Mouse (Mus musculus): ENCODE measurements around the gene Ttc22.

GRCm38 (mm10) chr4:106665269-106665668, 43.0 kb downstream of the Ttc22 start:
- TF ChIP-seq CTCF (IDR thresholded peaks at IDR 0.05 in 2 of 3, conservative IDR thresholded peaks at IDR 0.05 in 1 of 3; ENCODE audit: control insufficient read depth in 1 of 3, insufficient read depth in 1 of 3, low read depth in 2 of 3, low read length in 3 of 3, poor library complexity in 1 of 3, severe bottlenecking in 1 of 3): no peak
- TF ChIP-seq BHLHE40 (IDR thresholded peaks at IDR 0.05; ENCODE audit: borderline replicate concordance, low read depth, low read length): no peak
- no peak for TF ChIP-seq JUND (IDR thresholded peaks at IDR 0.05; ENCODE audit: low read depth, low read length)
- 0 out of 4 replicates have a peak, but pooled peaks of 1 of the 2 experiments have one; percentile 11 for TF ChIP-seq POLR2A (IDR thresholded peaks at IDR 0.05; ENCODE audit: control insufficient read depth in 1 of 2, insufficient read depth in 1 of 2, low read depth in 1 of 2, low read length in 2 of 2, poor library complexity in 1 of 2)
- TF ChIP-seq MAFK (IDR thresholded peaks at IDR 0.05; ENCODE audit: borderline replicate concordance, low read depth, low read length): no peak
- no peak for TF ChIP-seq ZC3H11A (IDR thresholded peaks at IDR 0.05; ENCODE audit: low read depth, low read length)
- TF ChIP-seq SIN3A (IDR thresholded peaks at IDR 0.05; ENCODE audit: low read length): no peak
- no peak for TF ChIP-seq MYC (IDR thresholded peaks at IDR 0.05; ENCODE audit: low read depth, low read length)
- TF ChIP-seq USF2 (IDR thresholded peaks at IDR 0.05; ENCODE audit: borderline replicate concordance in 1 of 2, insufficient read depth in 1 of 2, low read depth in 1 of 2, low read length in 2 of 2): no peak
- TF ChIP-seq EP300 (IDR thresholded peaks at IDR 0.05; ENCODE audit: low read depth in 1 of 2, low read length in 2 of 2): no peak
- no peak for TF ChIP-seq ELF1 (IDR thresholded peaks at IDR 0.05; ENCODE audit: low read depth, low read length)
- TF ChIP-seq TAL1 (IDR thresholded peaks at IDR 0.05; ENCODE audit: low read length): no peak

Data from MEL (cell line).